Mouse (Mus musculus) stomach, embryonic 15.5 days (tissue): Measurements from ENCODE around the gene Lrrd1. TPM values are rescaled to one million over a fixed set of nuclear protein-coding genes. Genes with fewer than 3 reads are reported as not detected.
A peak's percentile ranks its signal among the peaks of the same experiment; 100 is the strongest.
"Not testable (repeated sequence)": the region's sequence is repeated elsewhere in the genome, so short reads cannot be mapped to it uniquely, and the experiment has no call there.

Source experiments
- ATAC-seq: fragments of 200-750 bp; cut with Nextera tagmentation; 2 replicates; pipeline ENCODE4 v1.8.0; 2017; ENCODE audit warnings: low read depth, moderate number of reproducible peaks, moderate TSS enrichment; ENCODE audit not compliant: insufficient read depth, low FRiP score
- H3K27ac ChIP-seq: fragments of 300-500 bp; sonication (generic); 2 replicates; pipeline ENCODE4 v1.5.1; 2015; ENCODE audit warnings: mild to moderate bottlenecking, inconsistent platforms
- H3K27me3 ChIP-seq: fragments of 300-500 bp; sonication (generic); replicated peaks from 2 replicates; pipeline ENCODE4 v1.6.1; 2015; ENCODE audit warnings: inconsistent platforms
- H3K36me3 ChIP-seq: fragments of 300-500 bp; sonication (generic); 2 replicates; pipeline ENCODE4 v1.6.1; 2015; ENCODE audit warnings: inconsistent platforms
- H3K4me1 ChIP-seq: fragments of 300-500 bp; sonication (generic); 2 replicates; pipeline ENCODE4 v1.6.1; 2015; ENCODE audit warnings: inconsistent platforms
- H3K4me2 ChIP-seq: fragments of 300-500 bp; sonication (generic); 2 replicates; pipeline ENCODE4 v1.6.1; 2015; ENCODE audit warnings: mild to moderate bottlenecking, inconsistent platforms
- H3K4me3 ChIP-seq: fragments of 300-500 bp; sonication (generic); replicated peaks from 2 replicates; pipeline ENCODE4 v1.5.1; 2015; ENCODE audit warnings: inconsistent platforms
- H3K9ac ChIP-seq: fragments of 300-500 bp; sonication (generic); 2 replicates; pipeline ENCODE4 v1.6.1; 2015; ENCODE audit warnings: inconsistent platforms
- H3K9me3 ChIP-seq: fragments of 300-500 bp; sonication (generic); 2 replicates; pipeline ENCODE4 v1.6.1; 2016; ENCODE audit warnings: inconsistent platforms
- WGBS: fragments of 180-500 bp; shearing (Covaris S2); methylation state at CpG from one replicate; pipeline ENCODE4 v1.1.7; 2015; 5-methylcytosine and 5-hydroxymethylcytosine counted together
- polyA plus RNA-seq: library from polyadenylated mRNA; unstranded; fragments of >200 nt; fragmentation: Nextera tagmentation; extraction: Ambion mirVana; gene quantifications from 2 replicates; pipeline ENCODE4 v1.2.1, GENCODE M21; 2015

Lrrd1 gene
- polyA plus RNA-seq, 1 experiment from 2014 or later, result 0.08 TPM

GRCm38 (mm10) chr5:3872348-3872747 lies 27.4 kb downstream of the Lrrd1 start:
- no peaks in the 10 kb centered on the region for H3K4me1 ChIP-seq
- WGBS, result 67% methylated on average over 1 of the region's 1 CpGs
- no peaks in the 10 kb centered on the region for H3K27me3 ChIP-seq
- H3K9me3 ChIP-seq, result no peaks in the 10 kb centered on the region
- H3K4me3 ChIP-seq, result no peak overlapping the region
- no peaks in the 10 kb centered on the region for H3K36me3 ChIP-seq
- no peak overlapping the region for H3K4me2 ChIP-seq
- no peak for ATAC-seq
- no peak overlapping the region for H3K27ac ChIP-seq
- H3K9ac ChIP-seq, result no peak overlapping the region

- ATAC-seq, result no peak
- H3K4me3 ChIP-seq, result no peak overlapping the region
- no peak overlapping the region for H3K9ac ChIP-seq
- 82% methylated on average over 3 of the region's 3 CpGs for WGBS
- no peaks in the 10 kb centered on the region for H3K4me1 ChIP-seq
- no peak overlapping the region for H3K27ac ChIP-seq
- no peaks in the 10 kb centered on the region for H3K36me3 ChIP-seq
- no peak overlapping the region for H3K4me2 ChIP-seq
- H3K27me3 ChIP-seq, result no peaks in the 10 kb centered on the region
- H3K9me3 ChIP-seq, result no peaks in the 10 kb centered on the region
Measured at GRCm38 (mm10) chr5:3873485-3873884, 28.5 kb downstream of the Lrrd1 start.

- not testable (repeated sequence) for H3K4me1 ChIP-seq, H3K27me3 ChIP-seq, ATAC-seq, H3K9ac ChIP-seq, H3K36me3 ChIP-seq, H3K4me3 ChIP-seq, H3K27ac ChIP-seq, H3K9me3 ChIP-seq, H3K4me2 ChIP-seq
- WGBS, result 80% methylated on average over 7 of the region's 7 CpGs
Measured at GRCm38 (mm10) chr5:3886862-3887261, 41.9 kb downstream of the Lrrd1 start.

DNA sequence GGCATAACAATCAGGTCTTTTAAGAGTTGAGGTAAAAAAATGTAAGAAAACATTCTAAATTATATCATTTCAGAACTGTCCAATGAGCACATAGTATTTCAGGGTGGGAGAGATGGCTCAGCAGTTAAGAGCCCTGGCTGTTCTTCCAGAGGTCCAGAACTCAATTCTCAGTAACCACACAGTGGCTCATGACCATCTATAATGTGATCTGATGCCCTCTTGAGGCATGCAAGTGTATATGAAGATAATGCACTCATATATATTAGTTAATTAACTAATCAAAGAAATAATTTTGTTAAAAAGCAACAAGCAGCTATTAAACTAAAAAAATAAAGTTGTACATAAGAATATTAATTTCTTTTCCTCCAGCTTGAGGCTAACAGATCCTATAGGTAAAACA lies 44.2 kb downstream of the Lrrd1 start:
- Histone ChIP-seq H3K9me3 (no peaks in the 10 kb centered on the region), H3K4me2 (no peak overlapping the region), H3K4me3 (no peak overlapping the region), H3K27me3 (no peaks in the 10 kb centered on the region), H3K9ac (no peak overlapping the region), H3K4me1 (no peaks in the 10 kb centered on the region), H3K36me3 (no peaks in the 10 kb centered on the region), H3K27ac (no peak overlapping the region)
- no peak for ATAC-seq

DNA sequence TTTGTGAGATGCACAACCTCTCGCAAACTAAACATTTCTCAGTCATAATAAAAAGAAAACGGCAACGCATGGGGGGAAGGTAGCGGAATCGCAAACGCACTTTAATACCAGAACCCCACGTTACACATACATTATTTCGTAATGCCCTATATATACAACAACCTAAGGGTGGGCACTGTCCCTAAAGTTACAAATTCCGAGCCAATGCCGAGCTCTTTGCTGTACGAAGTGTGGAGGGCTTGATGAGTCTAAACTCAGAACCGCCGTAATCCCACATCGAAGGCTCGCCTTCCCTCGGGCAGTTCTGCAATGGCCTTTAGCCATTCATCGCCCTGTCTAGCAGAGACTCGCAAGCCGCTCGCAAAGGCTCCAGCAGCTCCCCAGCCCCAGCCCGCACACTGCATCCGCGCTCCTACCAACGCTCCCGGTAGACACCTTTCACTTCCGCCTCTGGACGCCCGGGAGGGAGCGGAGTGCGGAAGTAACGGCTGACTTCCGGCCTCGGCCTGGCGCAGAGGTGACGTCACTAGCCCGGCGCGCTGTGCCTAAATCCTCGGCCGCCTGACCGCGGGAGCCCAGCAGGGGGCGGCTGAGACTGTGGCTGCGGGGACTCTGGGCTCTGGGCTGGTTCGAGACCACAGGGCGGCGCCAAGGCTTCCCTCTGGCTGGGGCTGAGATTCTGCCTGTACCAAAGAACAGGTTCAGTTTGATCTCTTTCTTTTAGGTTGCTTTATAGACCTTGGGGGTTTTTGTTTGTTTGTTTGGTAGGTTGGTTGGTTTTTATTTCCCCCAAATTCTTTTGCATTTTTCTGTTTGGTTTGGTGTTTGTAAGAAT lies 48.7 kb downstream of the Lrrd1 start, which contains the start of gene Mterf1a:
Gene Mterf1a (minus strand): TSS at position 475 of the 835 bp plus-strand sequence.
- not testable (repeated sequence) for H3K9ac ChIP-seq, H3K27me3 ChIP-seq, H3K4me1 ChIP-seq, H3K9me3 ChIP-seq, H3K36me3 ChIP-seq, H3K27ac ChIP-seq
- Histone ChIP-seq H3K4me2 (peak within 1 kb of the TSS; percentile 52), H3K4me3 (peak within 1 kb of the TSS; percentile 40)
- peak; percentile 99 for ATAC-seq
- 1% methylated on average over 7 of the region's 47 CpGs for WGBS

DNA sequence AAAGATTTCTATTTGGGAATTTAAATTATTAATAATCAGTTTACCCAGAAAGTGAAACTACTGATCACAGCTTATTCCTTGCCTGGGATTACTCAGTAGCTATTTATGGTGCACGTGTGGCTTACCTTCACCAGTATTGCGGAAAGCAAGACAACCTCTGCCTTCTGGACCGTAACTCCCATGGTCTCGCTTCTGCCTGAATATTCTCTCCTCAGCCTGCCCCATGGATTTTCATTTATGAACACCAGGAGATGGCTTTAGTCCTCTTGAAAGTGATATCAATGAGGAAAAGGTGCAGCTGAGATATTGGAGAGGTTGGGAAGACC lies 49.3 kb downstream of the Lrrd1 start:
- not testable (repeated sequence) for H3K4me2 ChIP-seq, H3K27ac ChIP-seq, H3K27me3 ChIP-seq, H3K9ac ChIP-seq, H3K4me1 ChIP-seq, H3K4me3 ChIP-seq, H3K36me3 ChIP-seq, ATAC-seq, H3K9me3 ChIP-seq
- WGBS, result 92% methylated on average over 4 of the region's 4 CpGs

DNA sequence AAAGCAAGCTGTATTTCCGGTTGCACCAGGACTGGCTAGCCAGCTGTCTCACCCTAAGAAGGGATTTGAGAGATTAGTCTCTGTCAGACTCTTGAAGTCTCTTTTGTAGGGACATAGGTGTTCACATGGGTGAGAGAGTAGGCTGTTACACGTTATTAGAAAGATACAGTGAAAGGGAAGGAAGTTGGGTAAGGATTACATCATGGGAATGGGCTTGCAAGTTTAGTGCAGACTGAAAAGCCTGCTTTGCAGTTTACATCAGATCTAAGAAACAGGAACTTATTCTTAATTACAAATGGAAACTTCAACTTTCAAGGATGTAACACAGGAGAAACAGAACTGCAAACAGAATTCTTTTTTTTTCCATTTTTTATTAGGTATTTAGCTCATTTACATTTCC lies 60.5 kb downstream of the Lrrd1 start:
- H3K9me3 ChIP-seq, result no peaks in the 10 kb centered on the region
- ATAC-seq, result no peak
- no peak overlapping the region for H3K4me2 ChIP-seq
- no peaks in the 10 kb centered on the region for H3K4me1 ChIP-seq
- H3K27ac ChIP-seq, result no peak overlapping the region
- H3K36me3 ChIP-seq, result no peaks in the 10 kb centered on the region
- no peak overlapping the region for H3K9ac ChIP-seq
- 53% methylated on average over 2 of the region's 2 CpGs for WGBS
- no peak overlapping the region for H3K4me3 ChIP-seq
- no peaks in the 10 kb centered on the region for H3K27me3 ChIP-seq

Other genes starting within 250 kb of the Lrrd1 start
- 12.9 and 16.3 TPM in 2 replicates for gene Pex1, start 249.1 kb upstream of the Lrrd1 start, polyA plus RNA-seq
- gene Rbm48, start 248.6 kb upstream of the Lrrd1 start, polyA plus RNA-seq, result 10.3 and 10.6 TPM in 2 replicates
- gene Tmbim7, start 194.0 kb upstream of the Lrrd1 start, polyA plus RNA-seq, result not detected in 2 replicates
- gene Gatad1, start 188.0 kb upstream of the Lrrd1 start, polyA plus RNA-seq, result 56.0 and 59.3 TPM in 2 replicates
- 9.1 and 10.6 TPM in 2 replicates for gene Ankib1, start 42.2 kb upstream of the Lrrd1 start, polyA plus RNA-seq
- 37.5 and 39.3 TPM in 2 replicates for gene Krit1, start 42.0 kb upstream of the Lrrd1 start, polyA plus RNA-seq
- 8.6 and 8.9 TPM in 2 replicates for gene Mterf1a, start 48.8 kb downstream of the Lrrd1 start, polyA plus RNA-seq
- 134 and 154 TPM in 2 replicates for gene Akap9, start 82.9 kb downstream of the Lrrd1 start, polyA plus RNA-seq